Mouse (Mus musculus) adrenal gland, postnatal 4 days (tissue): ENCODE results near the gene Dnah7b. TPM values are rescaled to one million over a fixed set of nuclear protein-coding genes. Genes with fewer than 3 reads are reported as not detected.
"Not testable (repeated sequence)": the region's sequence is repeated elsewhere in the genome, so short reads cannot be mapped to it uniquely, and the experiment has no call there.

Source experiments
- DNase-seq, 2 experiments: peaks; one replicate each; pipeline ENCODE4 v3.0.0; 2021 to 2022; ENCODE audit warnings: low spot score in 2 of 2, mixed read lengths in 2 of 2
- long read RNA-seq, 2 experiments: library from polyadenylated mRNA; stranded (forward); transcript quantifications; one replicate each; pipeline ENCODE4 v2.0.0; 2021
- total RNA-seq, 2 experiments: library from RNA; stranded (reverse); gene quantifications; 2 replicates each; pipeline ENCODE4 v1.2.3; 2021

The Dnah7b gene
- total RNA-seq: 1 to 10 TPM; 3.6 to 4.3 TPM
- long read RNA-seq, experiment 1: 0 reads
- long read RNA-seq, experiment 2: 0 reads

GRCm38 (mm10) chr1:46066015-46066414 is at the start of gene Dnah7b:
Dnah7b (plus strand) TSS chr1:46066315.
- no peak for DNase-seq

DNA sequence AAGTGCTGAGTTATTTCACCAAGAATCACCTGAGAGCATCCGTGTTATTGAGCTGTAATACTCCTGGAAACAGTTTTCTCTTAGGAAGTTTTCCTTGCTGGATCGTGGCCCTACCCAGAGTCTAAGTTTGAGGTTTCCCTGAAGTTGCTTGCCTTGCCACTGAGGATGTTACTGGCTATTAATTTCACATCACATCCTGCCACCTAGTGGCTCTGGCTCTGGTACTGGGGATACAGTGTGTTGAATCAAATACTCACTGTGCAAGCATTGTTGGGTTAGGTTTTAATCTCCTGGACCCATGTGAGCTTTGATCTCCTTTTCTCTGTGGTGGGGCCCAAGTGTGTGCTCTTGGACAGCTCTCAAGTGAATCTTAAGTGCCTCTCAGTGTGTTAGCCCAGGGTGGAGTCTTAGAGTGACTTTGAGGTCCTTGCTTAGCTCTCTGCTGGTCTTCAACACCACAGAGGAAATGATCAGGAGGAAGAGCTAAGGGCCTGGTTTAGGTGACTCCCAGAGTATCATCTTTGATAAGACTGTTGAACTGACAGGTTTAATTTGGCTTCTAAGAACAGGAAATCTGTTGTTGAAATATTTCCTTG is 47.6 kb upstream of the Dnah7b start:
- DNase-seq: no peak

DNA sequence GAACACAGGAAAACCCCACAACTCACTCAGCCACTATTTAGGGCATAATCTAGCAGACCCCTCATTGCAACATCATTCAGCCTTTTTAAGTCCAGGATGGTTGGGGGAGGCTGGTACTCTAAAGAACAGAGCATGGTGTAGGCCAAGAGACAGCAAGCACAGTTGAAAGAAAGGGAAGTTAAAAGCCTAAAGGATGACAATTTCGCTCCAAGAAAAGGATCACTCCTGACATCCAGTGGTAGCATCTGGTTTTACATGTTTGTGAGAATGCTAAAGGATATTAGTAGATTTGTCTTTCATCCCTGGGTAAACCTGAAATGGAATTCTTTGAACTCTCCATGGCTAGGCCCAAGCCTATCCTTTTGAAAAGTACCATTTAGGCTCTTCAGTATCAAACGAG is 43.9 kb upstream of the Dnah7b start:
- no peak for DNase-seq

GRCm38 (mm10) chr1:46031993-46032555 is 34.0 kb upstream of the Dnah7b start:
- no peak for DNase-seq

GRCm38 (mm10) chr1:46048188-46048587 is 17.9 kb upstream of the Dnah7b start:
- DNase-seq: no peak

DNA sequence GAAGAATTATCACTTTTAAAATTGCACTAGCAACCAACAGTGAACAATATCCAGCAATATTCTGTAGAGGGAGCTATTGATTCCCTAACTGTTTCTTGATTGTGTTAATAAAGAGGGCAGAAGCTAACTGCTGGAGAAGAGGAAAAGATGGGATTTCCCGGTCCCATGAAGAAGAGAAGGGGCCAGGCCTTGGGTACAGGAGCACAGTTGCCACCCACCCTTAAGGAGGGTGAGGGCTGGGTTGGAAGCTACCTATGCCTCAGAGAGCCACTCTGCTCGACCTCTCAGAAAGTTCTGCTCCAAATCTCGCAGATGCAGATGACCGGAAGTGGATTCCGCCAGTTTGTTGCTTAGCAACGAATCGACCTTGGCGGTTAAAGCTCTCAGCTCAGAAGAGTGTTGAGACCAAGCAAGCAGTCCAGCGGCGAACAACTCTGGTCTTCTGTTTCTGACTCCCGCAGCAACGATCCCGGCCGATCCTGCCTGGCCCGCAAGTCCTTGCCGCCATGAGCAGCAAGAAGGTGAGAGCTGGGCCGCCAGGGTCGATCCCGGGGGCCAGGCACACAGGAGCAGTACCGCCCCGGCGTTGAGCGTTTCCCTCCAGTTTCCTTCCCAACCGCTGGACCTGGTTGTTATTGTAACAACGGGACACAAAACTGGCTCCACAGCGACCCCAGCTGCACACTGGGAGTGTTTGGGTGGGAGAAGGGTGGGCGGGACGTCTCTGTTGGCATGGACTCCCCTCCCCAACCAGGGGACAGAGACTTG is 553 bp downstream of the Dnah7b start:
- DNase-seq: peak; percentile 32 to 46

DNA sequence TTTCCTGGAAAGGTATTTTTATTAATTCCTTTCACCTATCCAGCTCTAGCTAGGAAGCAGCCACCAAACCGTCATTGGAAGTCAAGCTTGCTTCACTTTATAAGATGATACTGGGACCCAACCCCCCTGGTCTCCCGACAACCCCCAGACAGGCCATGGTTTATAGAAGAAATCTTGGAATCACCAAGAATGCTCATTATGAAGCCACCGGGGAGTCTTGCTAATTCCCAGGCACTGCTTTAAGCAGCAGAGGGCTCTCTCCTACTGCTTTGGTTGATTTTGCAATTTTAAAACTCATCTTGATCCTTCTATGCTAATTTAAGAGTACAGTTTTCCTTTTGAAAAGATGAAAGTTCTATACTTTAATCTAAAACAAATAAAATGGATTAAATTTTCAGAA is 2.7 kb downstream of the Dnah7b start:
- DNase-seq: not testable (repeated sequence)

GRCm38 (mm10) chr1:46077891-46078290 is 11.8 kb downstream of the Dnah7b start:
- no peak for DNase-seq

- DNase-seq: no peak
Measured at GRCm38 (mm10) chr1:46100484-46100883, 34.4 kb downstream of the Dnah7b start.

- DNase-seq: not testable (repeated sequence)
Measured at GRCm38 (mm10) chr1:46112606-46113005, 46.5 kb downstream of the Dnah7b start.

- not testable (repeated sequence) for DNase-seq
Measured at GRCm38 (mm10) chr1:46117179-46117578, 51.1 kb downstream of the Dnah7b start.

GRCm38 (mm10) chr1:46128058-46128457 is 61.9 kb downstream of the Dnah7b start:
- no peak for DNase-seq

DNA sequence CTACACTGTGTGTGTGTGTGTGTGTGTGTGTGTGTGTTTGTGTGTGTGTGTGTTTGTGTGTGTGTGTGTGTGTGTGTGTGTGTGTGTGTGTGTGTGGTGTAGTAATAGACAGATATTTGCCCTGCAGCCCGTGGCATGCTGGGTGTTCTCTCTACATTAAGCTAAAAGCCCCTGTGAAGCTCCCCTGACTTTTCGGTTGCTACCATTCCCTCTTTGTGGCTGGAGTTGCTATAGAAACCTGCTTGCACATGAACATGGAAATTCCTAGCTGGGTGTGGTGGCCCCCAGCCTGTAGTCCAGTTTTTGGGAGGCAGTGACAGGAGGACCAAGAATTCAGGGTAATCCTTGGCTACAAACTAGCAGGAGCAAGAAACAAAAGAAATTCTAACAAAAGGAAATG is 130.7 kb downstream of the Dnah7b start:
- DNase-seq: not testable (repeated sequence)

DNA sequence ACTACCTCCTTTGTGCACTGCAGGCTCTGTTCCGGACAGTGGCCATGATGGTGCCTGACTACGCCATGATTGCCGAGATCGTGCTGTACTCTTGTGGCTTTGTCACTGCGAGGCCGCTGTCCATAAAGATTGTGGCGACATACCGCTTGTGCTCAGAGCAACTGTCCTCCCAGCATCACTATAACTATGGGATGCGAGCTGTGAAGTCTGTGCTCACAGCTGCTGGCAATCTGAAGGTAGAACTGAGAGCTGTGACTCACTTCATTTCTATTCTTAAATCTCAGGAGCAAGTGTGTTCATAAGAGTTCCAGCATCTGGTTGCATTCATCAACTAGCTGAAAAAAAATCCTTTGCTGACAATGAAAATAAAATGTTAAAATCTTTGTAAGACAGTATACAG is 135.1 kb downstream of the Dnah7b start:
- not testable (repeated sequence) for DNase-seq

- DNase-seq: not testable (repeated sequence)
Measured at GRCm38 (mm10) chr1:46210014-46210588, 144.0 kb downstream of the Dnah7b start.

GRCm38 (mm10) chr1:46222704-46223103 is 156.6 kb downstream of the Dnah7b start:
- not testable (repeated sequence) for DNase-seq

GRCm38 (mm10) chr1:46226136-46226535 is 160.0 kb downstream of the Dnah7b start:
- not testable (repeated sequence) for DNase-seq

DNA sequence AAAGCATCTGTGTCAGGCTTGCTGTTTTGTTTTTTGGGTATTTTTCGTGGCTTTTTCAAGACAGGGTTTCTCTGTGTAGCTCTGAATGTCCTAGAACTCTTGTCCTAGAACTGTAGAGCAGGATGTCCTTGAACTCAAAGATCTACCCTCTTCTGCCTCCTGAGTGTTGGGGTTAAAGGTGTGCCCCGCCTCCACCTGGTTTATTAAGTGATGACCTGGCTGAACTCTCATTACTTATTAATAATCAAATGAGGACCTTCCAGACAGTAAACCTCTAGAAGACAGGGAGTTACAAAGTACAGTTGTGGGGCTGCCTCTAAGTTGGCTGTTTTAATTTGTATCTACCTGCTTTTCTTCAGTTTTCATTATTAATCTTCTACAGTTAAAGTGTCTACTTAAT is 202.7 kb downstream of the Dnah7b start:
- not testable (repeated sequence) for DNase-seq

DNA sequence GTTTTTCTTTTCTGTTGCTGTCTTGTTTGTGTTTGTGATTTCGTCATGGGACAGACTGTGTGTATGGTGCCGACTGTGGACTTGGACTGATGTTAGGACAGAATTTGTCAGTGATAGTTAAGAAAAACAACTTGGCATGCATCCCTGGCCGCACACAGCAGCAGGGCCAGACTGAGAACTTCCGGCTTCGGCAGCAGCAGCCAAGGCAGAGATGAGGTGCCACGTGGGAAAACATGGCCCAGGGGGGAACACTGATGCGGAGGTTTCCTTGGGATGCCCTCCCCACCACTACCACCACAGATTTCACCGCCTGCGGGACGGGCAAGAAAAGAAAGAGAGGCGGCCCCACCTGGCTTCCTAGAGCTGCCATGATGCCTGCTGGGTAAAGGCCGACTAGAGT is 205.8 kb downstream of the Dnah7b start:
- DNase-seq: no peak

- not testable (repeated sequence) for DNase-seq
Measured at GRCm38 (mm10) chr1:46278057-46278910, 212.2 kb downstream of the Dnah7b start.
